Mouse (Mus musculus): Measurements from ENCODE around the gene Npff. TPM values are rescaled to one million over a fixed set of nuclear protein-coding genes. Genes with fewer than 3 reads are reported as not detected.

Npff gene
- polyA plus RNA-seq, 1 experiment from 2014 or later, result 2.9 TPM

DNA sequence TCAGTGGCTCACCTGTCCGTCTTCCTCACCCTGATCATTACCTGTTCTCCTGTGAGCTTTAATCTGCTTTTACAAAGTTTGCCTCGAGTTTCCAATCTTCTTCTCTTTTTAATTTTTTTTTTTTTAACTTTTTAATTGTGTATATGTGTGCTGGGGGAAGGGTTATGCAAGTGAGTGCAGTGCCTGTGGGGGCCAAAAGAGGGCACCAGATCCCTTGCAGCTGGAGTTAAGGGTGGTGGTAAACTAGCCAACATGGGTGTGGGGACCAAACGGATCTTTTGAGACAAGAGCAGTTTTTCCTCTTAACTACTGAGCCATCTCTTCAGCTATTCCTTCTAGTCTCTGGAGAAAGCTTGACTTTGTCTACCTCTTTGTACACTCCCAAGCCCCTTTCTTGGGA is 3.2 kb upstream of the Npff start:
- H3K4me3 ChIP-seq (replicated peaks; ENCODE audit: low read length), result no peak overlapping the region
- peaks cover 16% of the 10 kb centered on the region for H3K36me3 ChIP-seq (ENCODE audit: control insufficient read depth, insufficient read depth)
- no peak overlapping the region for H3K9ac ChIP-seq (replicated peaks; ENCODE audit: low read depth, low read length)
- no peaks in the 10 kb centered on the region for H3K27me3 ChIP-seq (replicated peaks; ENCODE audit: control insufficient read depth, insufficient read depth, low read length)
- 74% methylated on average over 3 of the region's 3 CpGs for WGBS
- H3K4me1 ChIP-seq (replicated peaks; ENCODE audit: control insufficient read depth, insufficient read depth, low read length), result no peaks in the 10 kb centered on the region
- no peak overlapping the region for H3K4me2 ChIP-seq (ENCODE audit: low read length)
- no peak overlapping the region for H3K27ac ChIP-seq (ENCODE audit: low read length)
- no peaks in the 10 kb centered on the region for H3K9me3 ChIP-seq (ENCODE audit: control insufficient read depth, low read length)
- ATAC-seq, result no peak

DNA sequence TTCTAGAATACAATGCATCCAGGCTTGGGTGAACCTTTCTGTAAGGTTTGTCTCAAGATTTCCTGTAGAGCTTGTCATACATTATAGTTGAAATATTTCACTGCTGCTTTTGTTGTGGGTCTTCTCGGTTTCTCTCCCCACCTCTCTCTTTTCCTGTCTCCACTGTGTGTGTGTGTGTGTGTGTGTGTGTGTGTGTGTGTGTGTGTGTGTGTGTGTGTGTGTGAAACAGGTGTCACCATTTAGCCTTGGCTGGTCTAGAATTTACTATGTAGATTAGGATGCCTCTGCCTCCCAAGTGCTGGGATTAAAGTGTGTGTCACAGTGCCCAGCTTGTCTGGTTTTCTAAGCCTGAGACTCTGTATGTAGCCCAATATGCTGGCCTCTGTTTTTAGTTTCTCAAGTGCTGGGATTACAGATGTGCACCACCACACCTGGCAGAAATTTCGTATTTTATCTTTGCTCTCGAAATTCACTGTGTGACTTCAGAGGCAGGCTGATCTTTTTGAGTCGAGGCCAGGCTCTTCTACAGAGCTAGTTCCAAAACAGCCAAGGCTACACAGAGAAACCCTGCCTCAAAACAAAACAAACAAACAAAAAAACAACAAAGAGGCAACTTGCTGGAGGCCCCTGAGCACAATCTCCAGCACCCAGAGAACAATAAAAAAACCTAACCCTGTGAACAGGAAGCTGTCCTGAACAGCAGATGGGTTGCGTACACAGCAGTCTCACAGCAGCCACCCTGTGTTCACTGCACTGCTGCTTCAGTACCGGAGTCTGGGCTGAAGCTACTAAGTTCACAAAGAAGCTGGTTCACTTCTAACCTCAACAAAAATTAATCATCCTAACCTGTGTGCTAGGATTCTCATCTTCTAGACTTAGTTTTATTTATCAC is 1.6 kb upstream of the Npff start:
- Histone ChIP-seq H3K4me2 (ENCODE audit: low read length) (no peak overlapping the region), H3K4me3 (replicated peaks; ENCODE audit: low read length) (no peak overlapping the region), H3K27me3 (replicated peaks; ENCODE audit: control insufficient read depth, insufficient read depth, low read length) (no peaks in the 10 kb centered on the region), H3K4me1 (replicated peaks; ENCODE audit: control insufficient read depth, insufficient read depth, low read length) (no peaks in the 10 kb centered on the region), H3K9ac (replicated peaks; ENCODE audit: low read depth, low read length) (no peak overlapping the region), H3K9me3 (ENCODE audit: control insufficient read depth, low read length) (no peaks in the 10 kb centered on the region), H3K27ac (ENCODE audit: low read length) (no peak overlapping the region), H3K36me3 (ENCODE audit: control insufficient read depth, insufficient read depth) (peaks cover 18% of the 10 kb centered on the region)
- 86% methylated on average over 6 of the region's 6 CpGs for WGBS
- ATAC-seq, result no peak

DNA sequence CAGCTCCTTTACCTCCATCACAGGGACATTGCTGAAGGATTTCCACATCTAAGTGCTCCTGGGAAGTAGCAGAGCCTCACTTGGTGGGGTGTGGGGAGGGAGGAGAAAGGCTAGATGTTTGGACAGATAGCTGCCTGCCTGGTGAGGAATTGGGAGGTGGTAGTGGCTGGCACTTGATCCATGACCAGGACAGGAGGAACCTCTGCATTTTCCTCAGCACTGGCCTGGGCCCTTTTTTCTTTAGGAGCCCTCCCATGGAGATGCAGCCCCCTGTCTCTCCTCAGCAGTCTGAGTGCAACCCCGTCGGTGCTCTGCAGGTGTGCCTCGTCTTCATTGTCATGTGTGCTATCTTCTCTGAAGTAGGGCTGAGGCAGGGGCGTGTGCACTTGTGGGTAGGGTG is 3.3 kb downstream of the Npff start:
- Histone ChIP-seq H3K9ac (replicated peaks; ENCODE audit: low read depth, low read length) (no peak overlapping the region), H3K4me2 (ENCODE audit: low read length) (no peak overlapping the region), H3K4me3 (replicated peaks; ENCODE audit: low read length) (no peak overlapping the region), H3K27me3 (replicated peaks; ENCODE audit: control insufficient read depth, insufficient read depth, low read length) (no peaks in the 10 kb centered on the region), H3K4me1 (replicated peaks; ENCODE audit: control insufficient read depth, insufficient read depth, low read length) (peaks cover 15% of the 10 kb centered on the region), H3K36me3 (ENCODE audit: control insufficient read depth, insufficient read depth) (peaks cover 7% of the 10 kb centered on the region; the same call in 1 of the 2 replicates), H3K27ac (ENCODE audit: low read length) (no peak overlapping the region), H3K9me3 (ENCODE audit: control insufficient read depth, low read length) (no peaks in the 10 kb centered on the region)
- WGBS, result 90% methylated on average over 4 of the region's 4 CpGs
- ATAC-seq, result no peak

DNA sequence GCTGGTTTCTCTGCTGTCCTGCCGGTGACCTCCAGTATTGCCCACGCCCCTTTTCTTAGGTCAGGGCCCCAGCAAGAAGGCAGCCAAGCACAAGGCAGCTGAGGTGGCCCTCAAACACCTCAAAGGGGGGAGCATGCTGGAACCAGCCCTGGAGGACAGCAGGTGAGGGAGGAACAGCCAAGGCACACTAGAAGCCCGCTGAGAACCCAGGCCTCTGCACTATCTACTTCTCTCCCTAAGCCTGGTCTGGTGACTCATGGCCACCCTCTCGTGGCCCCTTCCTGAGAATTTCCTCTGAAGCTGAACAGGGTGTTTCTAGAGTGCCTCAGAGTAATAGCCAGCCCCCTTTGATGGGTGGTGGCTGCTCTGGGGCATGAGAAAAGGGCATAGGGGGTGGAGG is 4.3 kb downstream of the Npff start:
- WGBS, result 91% methylated on average over 4 of the region's 4 CpGs
- H3K4me2 ChIP-seq (ENCODE audit: low read length), result no peak overlapping the region
- H3K4me1 ChIP-seq (replicated peaks; ENCODE audit: control insufficient read depth, insufficient read depth, low read length), result peaks cover 22% of the 10 kb centered on the region
- H3K27me3 ChIP-seq (replicated peaks; ENCODE audit: control insufficient read depth, insufficient read depth, low read length), result no peaks in the 10 kb centered on the region
- no peak overlapping the region for H3K4me3 ChIP-seq (replicated peaks; ENCODE audit: low read length)
- no peak for ATAC-seq
- H3K9me3 ChIP-seq (ENCODE audit: control insufficient read depth, low read length), result no peaks in the 10 kb centered on the region
- H3K9ac ChIP-seq (replicated peaks; ENCODE audit: low read depth, low read length), result no peak overlapping the region
- H3K36me3 ChIP-seq (ENCODE audit: control insufficient read depth, insufficient read depth), result peaks cover 7% of the 10 kb centered on the region; the same call in 1 of the 2 replicates
- H3K27ac ChIP-seq (ENCODE audit: low read length), result no peak overlapping the region

DNA sequence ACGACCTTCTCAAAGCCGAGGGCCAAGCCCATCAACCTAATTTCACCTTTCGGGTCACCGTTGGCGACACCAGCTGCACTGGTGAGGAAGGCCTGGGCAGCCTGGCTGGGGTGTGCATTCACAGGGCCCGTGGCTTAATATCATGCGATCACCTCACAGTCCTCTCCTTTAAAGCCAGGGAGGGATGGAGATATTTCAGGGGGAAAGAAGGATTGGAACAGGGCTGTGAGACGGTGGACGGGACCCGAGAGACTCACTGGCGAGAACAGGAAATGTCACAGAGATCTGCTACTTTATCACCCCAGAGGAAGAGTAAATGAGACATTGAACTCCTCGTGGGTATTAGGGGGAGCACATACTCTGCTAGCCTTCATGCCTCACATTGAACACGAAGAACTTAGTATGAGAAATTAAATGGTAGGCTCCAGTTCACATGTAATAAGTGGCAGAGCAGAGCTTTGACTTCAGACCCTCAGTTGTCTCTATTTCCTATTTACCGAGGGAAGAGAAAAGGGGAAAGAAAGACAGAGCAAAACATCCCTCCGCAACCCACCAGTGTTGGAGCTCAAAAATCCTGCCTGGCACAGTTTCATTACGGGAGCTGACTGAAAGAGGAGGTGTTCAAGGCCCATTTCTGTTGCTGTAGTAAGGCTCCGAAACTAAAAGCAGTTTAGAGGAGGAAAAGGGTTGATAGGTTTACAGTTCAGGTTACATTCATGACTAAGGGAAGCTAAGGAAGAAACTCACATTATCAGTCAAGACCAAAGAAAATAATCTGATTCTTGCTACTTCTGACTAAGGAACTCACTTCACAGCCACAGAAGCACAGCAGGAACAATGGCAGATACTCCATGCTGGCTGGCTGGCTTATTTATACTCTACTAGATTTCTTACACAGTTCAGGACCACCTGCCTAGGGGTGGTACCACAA is 5.3 kb downstream of the Npff start:
- no peaks in the 10 kb centered on the region for H3K9me3 ChIP-seq (ENCODE audit: control insufficient read depth, low read length)
- ATAC-seq, result no peak
- peak overlapping the region; percentile 96 for H3K4me2 ChIP-seq (ENCODE audit: low read length)
- H3K27ac ChIP-seq (ENCODE audit: low read length), result peak overlapping the region; percentile 100
- H3K36me3 ChIP-seq (ENCODE audit: control insufficient read depth, insufficient read depth), result peaks cover 7% of the 10 kb centered on the region; the same call in 1 of the 2 replicates
- no peaks in the 10 kb centered on the region for H3K27me3 ChIP-seq (replicated peaks; ENCODE audit: control insufficient read depth, insufficient read depth, low read length)
- peak overlapping the region; percentile 73 for H3K4me3 ChIP-seq (replicated peaks; ENCODE audit: low read length)
- H3K4me1 ChIP-seq (replicated peaks; ENCODE audit: control insufficient read depth, insufficient read depth, low read length), result peaks cover 31% of the 10 kb centered on the region
- WGBS, result 69% methylated on average over 15 of the region's 17 CpGs
- H3K9ac ChIP-seq (replicated peaks; ENCODE audit: low read depth, low read length), result peak overlapping the region; percentile 92

DNA sequence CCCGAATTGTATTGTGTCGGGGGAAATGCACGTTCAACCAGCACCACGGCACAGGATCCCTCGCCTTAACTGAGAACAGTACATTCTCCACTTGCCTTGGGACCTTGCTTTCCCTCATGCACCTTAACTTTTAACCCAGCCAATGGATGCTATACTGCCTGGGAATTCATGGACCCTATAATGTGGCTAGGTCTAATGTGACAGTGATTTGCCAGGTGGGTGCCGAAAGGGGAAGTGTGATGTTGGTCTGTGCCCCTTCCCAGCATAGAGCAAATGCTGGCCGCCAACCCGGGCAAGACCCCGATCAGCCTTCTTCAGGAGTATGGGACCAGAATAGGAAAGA is 5.9 kb downstream of the Npff start:
- Histone ChIP-seq H3K27ac (ENCODE audit: low read length) (peak overlapping the region; percentile 100), H3K4me1 (replicated peaks; ENCODE audit: control insufficient read depth, insufficient read depth, low read length) (peaks cover 37% of the 10 kb centered on the region), H3K9ac (replicated peaks; ENCODE audit: low read depth, low read length) (peak overlapping the region; percentile 92), H3K36me3 (ENCODE audit: control insufficient read depth, insufficient read depth) (peaks cover 5% of the 10 kb centered on the region; the same call in 1 of the 2 replicates), H3K4me3 (replicated peaks; ENCODE audit: low read length) (peak overlapping the region; percentile 73), H3K27me3 (replicated peaks; ENCODE audit: control insufficient read depth, insufficient read depth, low read length) (no peaks in the 10 kb centered on the region), H3K9me3 (ENCODE audit: control insufficient read depth, low read length) (no peaks in the 10 kb centered on the region), H3K4me2 (ENCODE audit: low read length) (peak overlapping the region; percentile 96)
- 15% methylated on average over 9 of the region's 9 CpGs for WGBS
- no peak for ATAC-seq

DNA sequence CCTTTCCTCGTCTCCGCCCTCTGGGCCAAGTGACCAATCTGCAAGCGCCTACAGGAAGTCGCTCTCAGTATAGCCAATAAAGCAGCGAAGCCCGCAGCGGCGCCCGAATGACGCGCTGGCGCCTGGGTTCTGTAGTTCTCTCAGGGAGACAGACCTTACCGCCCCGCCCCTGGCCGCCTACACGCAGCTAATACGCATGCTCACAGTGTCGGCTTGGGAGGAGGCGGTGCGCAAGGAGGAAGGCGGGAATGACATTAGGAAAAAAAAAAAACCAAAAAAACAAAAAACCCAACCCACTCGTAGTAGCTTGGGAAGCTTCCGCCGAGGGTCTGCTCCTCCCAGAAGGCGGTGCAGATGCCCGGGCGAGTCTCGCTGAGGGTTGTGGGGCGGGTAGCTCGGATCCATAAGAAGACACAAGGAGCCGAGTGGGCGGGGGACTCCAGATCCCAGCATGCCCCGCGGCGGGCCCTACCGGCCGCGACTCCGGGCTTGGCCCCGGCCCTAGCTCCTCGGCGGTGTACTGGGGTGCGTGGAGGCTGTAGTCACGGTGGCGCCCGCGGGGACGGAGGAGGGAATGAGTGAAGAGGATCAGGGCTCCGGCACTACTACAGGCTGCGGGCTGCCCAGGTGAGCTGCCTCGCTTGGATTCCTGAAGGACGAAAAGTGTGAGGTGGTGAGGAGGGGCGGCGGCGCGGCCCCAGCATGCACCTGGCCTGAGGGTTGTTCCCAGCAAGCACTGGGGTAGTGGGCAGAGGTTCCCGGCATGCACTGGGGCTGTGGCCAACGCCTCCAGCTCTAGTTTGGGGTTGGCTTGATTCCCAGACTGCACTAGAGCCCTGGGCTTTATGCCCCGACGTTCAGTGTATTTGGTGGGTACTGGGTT is 6.5 kb downstream of the Npff start, which contains the start of gene Tarbp2:
Tarbp2 (plus strand) TSS at position 217 of the 883 bp plus-strand sequence.
- Histone ChIP-seq H3K9me3 (ENCODE audit: control insufficient read depth, low read length) (no peaks in the 10 kb centered on the region), H3K4me3 (replicated peaks; ENCODE audit: low read length) (peak within 1 kb of the TSS; percentile 73), H3K27ac (ENCODE audit: low read length) (peak within 1 kb of the TSS; percentile 100), H3K36me3 (ENCODE audit: control insufficient read depth, insufficient read depth) (0 out of 2 replicates have a peak, but pooled peaks cover 2% of the 10 kb centered on the region), H3K4me2 (ENCODE audit: low read length) (peak within 1 kb of the TSS; percentile 96), H3K9ac (replicated peaks; ENCODE audit: low read depth, low read length) (peak within 1 kb of the TSS; percentile 92), H3K4me1 (replicated peaks; ENCODE audit: control insufficient read depth, insufficient read depth, low read length) (peaks cover 41% of the 10 kb centered on the region), H3K27me3 (replicated peaks; ENCODE audit: control insufficient read depth, insufficient read depth, low read length) (no peaks in the 10 kb centered on the region)
- peak; percentile 92 for ATAC-seq
- under 1% methylated on average over 60 of the region's 60 CpGs for WGBS

DNA sequence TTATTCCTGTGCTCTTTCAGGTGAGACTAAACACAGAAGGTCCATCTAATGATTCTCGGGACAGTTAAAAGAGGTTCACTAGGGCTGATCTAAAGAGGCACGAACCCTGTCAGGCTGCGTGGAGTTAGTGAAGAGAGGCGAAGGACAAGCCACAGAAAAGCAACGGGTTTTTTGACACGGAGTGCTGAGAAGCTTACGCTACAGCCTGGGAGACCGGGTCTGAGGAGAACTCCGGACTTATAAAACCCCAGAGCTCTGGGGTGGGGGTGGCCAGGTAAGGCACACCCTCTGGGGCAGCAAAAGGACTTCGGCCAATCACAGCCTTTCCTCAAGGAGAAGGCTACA is 7.1 kb downstream of the Npff start:
- Histone ChIP-seq H3K9ac (replicated peaks; ENCODE audit: low read depth, low read length) (peak overlapping the region; percentile 90), H3K4me3 (replicated peaks; ENCODE audit: low read length) (peak overlapping the region; percentile 73), H3K36me3 (ENCODE audit: control insufficient read depth, insufficient read depth) (0 out of 2 replicates have a peak, but pooled peaks cover 2% of the 10 kb centered on the region), H3K27ac (ENCODE audit: low read length) (peak overlapping the region; percentile 100), H3K27me3 (replicated peaks; ENCODE audit: control insufficient read depth, insufficient read depth, low read length) (no peaks in the 10 kb centered on the region), H3K4me1 (replicated peaks; ENCODE audit: control insufficient read depth, insufficient read depth, low read length) (peaks cover 46% of the 10 kb centered on the region), H3K4me2 (ENCODE audit: low read length) (peak overlapping the region; percentile 96), H3K9me3 (ENCODE audit: control insufficient read depth, low read length) (no peaks in the 10 kb centered on the region)
- 0% methylated on average over 10 of the region's 10 CpGs for WGBS
- no peak for ATAC-seq

Measured in forebrain, embryonic 16.5 days (tissue).